Mouse (Mus musculus): ENCODE data around the gene Serpina1a.
"Not testable (repeated sequence)": the region's sequence is repeated elsewhere in the genome, so short reads cannot be mapped to it uniquely, and the experiment has no call there.

The Serpina1a gene

DNA sequence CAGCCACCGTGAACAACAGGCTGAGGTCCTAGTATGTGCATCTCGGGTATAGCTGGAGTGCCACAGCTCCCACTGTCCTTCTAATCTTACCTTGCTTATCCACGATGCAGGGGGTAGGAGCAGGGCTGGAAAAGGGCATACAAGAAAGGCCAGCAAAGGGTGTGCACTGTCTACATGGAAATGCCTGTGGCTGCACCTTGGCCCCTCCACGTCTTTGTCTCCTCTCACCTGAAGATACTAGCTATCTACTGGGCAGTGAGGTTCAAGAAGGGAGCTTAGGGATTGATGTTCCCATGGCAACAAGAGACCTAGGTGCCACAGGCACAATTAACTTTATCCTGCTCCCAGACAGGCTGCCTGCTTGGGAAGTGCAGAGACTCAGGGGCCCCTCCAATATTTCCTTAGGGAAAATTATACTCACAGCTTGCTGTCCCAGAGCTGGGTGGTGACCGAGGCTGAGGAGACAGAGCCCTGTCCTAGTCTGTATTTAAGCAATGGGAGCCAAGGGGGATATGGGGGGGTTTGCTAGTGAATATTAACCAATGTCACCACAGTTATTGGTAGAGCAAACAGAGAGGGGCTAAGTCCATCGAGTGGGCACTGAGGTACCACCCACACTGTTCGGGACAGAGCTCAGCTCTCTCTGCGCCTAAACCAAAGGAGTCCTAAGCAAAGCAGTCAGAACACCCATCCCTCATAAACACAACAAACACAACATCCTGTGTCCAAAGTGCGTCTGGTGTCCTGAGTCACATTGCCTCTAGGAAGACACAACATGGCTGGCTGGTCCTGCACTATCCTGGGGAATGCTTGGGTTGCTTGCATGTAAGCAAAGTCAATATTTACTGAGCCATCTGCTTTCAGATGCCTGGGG is at the start of gene Serpina1a:
TSS of gene Serpina1a (minus strand) at position 462 of the 874 bp plus-strand sequence.
- not testable (repeated sequence) for DNase-seq

GRCm38 (mm10) chr12:103909181-103909580 is 45.8 kb upstream of the Serpina1a start:
- DNase-seq, result not testable (repeated sequence)

DNA sequence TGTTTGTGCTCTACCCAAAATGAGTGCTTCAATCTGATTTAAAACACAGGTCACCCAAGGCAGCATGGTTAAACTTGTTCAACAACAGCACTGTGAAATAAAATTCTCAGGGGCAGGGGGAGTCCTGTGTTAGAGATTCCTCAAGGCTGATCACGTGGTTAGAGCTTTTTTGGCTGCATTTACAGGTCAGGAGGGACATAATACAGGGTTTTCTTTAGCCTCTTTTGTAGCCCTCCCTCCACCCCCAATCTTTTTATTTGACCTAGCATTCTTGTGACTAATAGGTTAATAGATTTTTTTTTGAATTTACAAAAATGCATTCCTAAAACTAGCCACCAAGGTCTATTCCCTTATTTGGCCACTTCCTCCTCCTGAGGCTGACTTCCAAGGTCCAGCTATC is 44.4 kb upstream of the Serpina1a start:
- DNase-seq, result not testable (repeated sequence)

DNA sequence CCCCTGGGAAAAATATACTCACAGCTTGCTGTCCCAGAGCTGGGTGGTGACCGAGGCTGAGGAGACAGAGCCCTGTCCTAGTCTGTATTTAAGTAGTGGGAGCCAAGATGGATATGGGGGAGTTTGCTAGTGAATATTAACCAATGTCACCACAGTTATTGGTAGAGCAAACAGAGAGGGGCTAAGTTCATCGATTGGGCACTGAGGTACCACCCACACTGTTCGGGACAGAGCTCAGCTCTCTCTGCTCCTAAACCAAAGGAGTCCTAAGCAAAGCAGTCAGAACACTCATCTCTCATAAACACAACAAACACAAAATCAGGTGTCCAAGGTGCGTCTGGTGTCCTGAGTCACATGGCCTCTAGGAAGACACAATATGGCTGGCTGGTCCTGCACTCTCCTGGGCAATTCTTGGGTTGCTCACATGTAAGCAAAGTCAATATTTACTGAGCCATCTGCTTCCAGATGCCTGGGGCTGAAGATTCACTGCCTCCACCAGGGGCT is 41.5 kb upstream of the Serpina1a start, which contains the start of gene Serpina1c:
TSS of gene Serpina1c (minus strand) at position 51 of the 504 bp plus-strand sequence.
- not testable (repeated sequence) for DNase-seq

DNA sequence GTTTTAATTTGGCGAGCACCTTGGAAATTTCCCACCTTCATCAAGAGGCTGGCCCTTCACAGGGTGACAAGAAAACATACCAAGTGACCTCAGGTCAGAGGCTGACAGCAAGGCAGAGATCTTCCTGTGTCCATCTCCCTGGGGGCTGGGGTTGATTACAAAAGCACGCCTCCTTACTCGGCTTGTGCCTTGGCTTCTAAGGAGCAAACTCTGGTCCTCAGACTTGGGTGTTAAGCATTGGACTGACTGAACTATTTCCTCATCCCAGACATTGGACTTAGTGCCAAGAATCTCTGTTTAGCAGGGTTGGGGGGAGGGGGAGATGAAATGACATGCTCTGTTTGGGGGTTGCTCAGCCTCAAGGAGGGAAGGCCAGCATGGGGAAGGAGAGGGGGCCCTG is 38.6 kb upstream of the Serpina1a start:
- DNase-seq, result not testable (repeated sequence)

DNA sequence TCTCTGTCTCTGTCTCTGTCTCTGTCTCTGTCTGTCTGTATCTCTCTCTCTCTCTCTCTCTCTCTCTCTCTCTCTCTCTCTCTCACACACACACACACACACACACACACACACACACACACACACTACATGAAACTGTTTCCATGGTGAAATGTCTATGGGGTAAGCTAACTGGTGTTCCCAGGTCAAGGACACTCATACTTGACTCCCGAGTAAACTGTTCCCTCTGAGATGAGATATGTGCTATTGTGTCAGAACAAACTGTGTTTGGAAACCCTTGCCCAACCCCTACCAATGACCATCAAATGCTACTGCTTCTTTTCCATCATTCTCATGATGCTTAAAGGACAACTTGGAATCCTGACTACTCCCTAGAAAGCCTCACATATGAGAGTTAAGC is 3.5 kb upstream of the Serpina1a start:
- DNase-seq, result not testable (repeated sequence)

DNA sequence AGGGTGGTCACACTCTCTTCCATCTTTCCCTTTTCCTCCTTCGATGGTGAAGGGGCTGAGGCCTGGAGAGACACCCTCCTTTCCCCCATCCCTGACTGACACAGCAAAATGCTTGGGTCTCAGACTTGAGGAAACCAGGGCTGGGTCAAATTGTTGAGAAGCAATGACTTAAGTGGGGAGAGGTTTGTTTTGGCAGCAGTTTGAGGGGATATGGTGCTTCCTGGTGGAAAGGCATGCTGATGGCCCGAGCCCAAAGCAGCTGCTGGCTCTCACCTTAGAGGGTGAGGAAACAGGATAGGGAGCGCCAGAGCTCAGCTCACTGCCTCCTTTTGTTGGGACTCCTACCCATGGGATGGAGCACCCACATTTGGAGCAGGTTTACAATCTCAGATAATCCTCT is 2.4 kb downstream of the Serpina1a start:
- no peak for DNase-seq

GRCm38 (mm10) chr12:103860571-103860970 is 2.8 kb downstream of the Serpina1a start:
- not testable (repeated sequence) for DNase-seq

- DNase-seq, result not testable (repeated sequence)
Observed at GRCm38 (mm10) chr12:103859584-103859983, 3.8 kb downstream of the Serpina1a start.

GRCm38 (mm10) chr12:103853032-103853431 is 10.3 kb downstream of the Serpina1a start:
- not testable (repeated sequence) for DNase-seq

DNA sequence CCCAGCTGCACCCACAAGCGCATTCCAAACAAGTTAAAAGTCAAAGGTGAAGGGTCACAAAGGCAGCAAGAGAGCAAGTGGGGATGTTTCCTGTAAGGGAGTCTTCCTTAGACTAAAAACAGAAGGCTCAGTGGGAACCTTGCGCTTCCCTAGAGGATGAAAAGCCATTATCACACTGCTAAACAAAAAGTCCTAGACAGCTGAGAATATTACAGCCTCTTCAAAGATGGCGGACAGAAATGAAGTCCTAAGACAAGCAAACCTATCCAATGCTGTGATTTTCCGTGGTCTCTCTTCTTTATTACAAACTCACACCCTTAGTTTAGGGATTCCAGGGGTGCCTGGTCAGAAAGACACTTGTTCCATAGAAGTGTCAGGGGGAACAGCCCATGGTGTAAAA is 33.1 kb downstream of the Serpina1a start, which contains the start of gene Serpina1b:
TSS of gene Serpina1b (minus strand) at position 101 of the 400 bp plus-strand sequence.
- DNase-seq, result not testable (repeated sequence)

DNA sequence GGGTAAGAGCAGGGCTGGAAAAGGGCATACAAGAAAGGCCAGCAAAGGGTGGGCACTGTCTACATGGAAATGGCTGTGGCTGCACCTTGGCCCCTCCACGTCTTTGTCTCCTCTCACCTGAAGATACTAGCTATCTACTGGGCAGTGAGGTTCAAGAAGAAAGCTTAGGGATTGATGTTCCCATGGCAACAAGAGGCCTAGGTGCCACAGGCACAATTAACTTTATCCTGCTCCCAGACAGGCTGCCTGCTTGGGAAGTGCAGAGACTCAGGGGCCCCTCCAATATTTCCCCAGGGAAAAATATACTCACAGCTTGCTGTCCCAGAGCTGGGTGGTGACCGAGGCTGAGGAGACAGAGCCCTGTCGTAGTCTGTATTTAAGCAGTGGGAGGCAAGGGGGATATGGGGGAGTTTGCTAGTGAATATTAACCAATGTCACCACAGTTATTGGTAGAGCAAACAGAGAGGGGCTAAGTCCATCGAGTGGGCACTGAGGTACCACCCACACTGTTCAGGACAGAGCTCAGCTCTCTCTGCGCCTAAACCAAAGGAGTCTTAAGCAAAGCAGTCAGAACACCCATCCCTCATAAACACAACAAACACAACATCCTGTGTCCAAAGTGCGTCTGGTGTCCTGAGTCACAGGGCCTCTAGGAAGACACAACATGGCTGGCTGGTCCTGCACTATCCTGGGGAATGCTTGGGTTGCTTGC is 35.5 kb downstream of the Serpina1a start:
- not testable (repeated sequence) for DNase-seq

DNA sequence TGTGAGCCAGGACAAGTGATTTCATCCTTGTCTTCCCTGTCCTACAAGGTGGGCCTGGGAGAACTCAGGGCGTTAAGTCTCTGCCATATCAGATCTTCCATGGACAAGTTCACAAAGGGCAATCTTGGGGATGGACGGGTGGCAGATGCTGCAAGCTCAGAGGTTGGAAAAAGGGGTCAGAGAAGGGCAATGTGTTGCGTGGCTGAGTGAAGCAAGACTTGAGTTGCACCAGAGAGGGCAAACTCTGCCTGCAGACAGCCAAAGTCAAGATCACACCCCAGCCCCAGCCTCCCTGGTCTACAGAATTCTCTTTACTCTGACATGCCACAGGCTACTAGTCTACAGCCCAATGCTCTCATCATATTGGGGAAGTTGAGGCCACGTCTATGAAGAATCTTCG is 39.5 kb downstream of the Serpina1a start:
- not testable (repeated sequence) for DNase-seq
